Mouse (Mus musculus): ENCODE data around the gene Calr.

DNA sequence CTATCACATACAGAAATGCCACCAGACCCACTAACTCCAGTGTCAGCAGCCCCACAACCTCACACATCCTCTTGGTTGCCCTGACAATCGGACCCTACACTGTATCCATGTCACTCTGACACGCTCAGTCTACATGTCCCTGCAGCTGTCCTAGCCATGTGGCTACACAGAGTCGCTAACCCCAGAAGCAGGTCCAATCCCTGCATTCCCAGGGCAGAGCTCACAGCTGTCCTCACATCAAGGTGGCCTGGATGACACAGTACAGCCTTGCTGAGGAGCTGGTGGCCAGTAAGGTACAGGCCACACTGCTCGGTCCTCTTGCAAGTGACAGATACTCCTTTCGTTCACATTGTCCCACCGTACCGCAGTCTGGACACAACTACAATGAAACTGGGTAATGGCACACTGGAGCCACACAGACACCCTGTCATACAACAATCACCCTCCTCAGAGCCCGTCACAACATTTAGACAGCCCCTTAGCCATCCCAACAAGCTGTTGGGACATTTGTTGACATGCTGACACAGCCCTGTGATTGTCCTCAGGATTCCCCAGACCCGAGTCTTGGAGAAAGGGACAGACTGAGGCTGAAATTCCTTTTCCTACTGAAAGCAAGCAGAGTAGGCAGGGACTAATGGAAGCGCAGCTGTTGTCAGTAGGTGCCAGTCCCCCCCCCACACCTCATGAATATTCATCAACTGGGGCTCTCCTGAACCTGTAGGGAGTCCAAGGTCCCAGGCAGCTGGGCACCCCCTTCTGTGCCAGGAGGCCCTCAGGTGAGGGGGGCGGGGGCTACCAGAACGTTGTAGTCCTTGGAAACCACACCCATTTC lies 37.4 kb downstream of the Calr start:
- TF ChIP-seq CTCF (IDR thresholded peaks at IDR 0.05; ENCODE audit: insufficient read depth, low read length) (no peak), POLR2A (IDR thresholded peaks at IDR 0.05; ENCODE audit: borderline replicate concordance, extremely low read depth, low read depth, low read length) (no peak)

Data from lung, adult 2 months (tissue).